Mouse (Mus musculus) thymus, adult 2 months (tissue): ENCODE measurements around the gene Pfdn2. TPM values are rescaled to one million over a fixed set of nuclear protein-coding genes. Genes with fewer than 3 reads are reported as not detected.

ENCODE experiments used
- DNase-seq: peaks from one replicate; pipeline ENCODE4 v3.0.0; 2021
- H3K27ac ChIP-seq: fragments of 200-500 bp; 2 replicates; pipeline ENCODE4 v1.5.1; 2012; ENCODE audit warnings: low read length, control low read depth; ENCODE audit not compliant: control insufficient read depth, insufficient read depth
- H3K27me3 ChIP-seq: fragments of 200-500 bp; 2 replicates; pipeline ENCODE4 v1.6.1; 2012; ENCODE audit warnings: mild to moderate bottlenecking, low read length, moderate library complexity, mixed read lengths; ENCODE audit not compliant: control insufficient read depth, insufficient read depth
- H3K36me3 ChIP-seq: fragments of 200-500 bp; 2 replicates; pipeline ENCODE4 v1.6.1; 2012; ENCODE audit warnings: mild to moderate bottlenecking, low read length, moderate library complexity; ENCODE audit not compliant: control insufficient read depth, insufficient read depth
- H3K4me1 ChIP-seq: fragments of 200-500 bp; replicated peaks from 2 replicates; pipeline ENCODE4 v1.6.1; 2012; ENCODE audit warnings: low read length; ENCODE audit not compliant: control insufficient read depth, insufficient read depth
- H3K4me3 ChIP-seq: fragments of 200-500 bp; 2 replicates; pipeline ENCODE4 v1.5.1; 2012; ENCODE audit warnings: mild to moderate bottlenecking, low read length, control low read depth, moderate library complexity; ENCODE audit not compliant: control insufficient read depth, insufficient read depth
- CTCF ChIP-seq: fragments of 200-500 bp; IDR thresholded peaks from 2 replicates; pipeline ENCODE4 v1.5.1; 2012; ENCODE audit warnings: mild to moderate bottlenecking, control low read depth, low read length, moderate library complexity, borderline replicate concordance; ENCODE audit not compliant: control insufficient read depth, poor library complexity, insufficient read depth; ENCODE audit errors: extremely low read depth
- POLR2A ChIP-seq: fragments of 200-500 bp; IDR thresholded peaks from 2 replicates; pipeline ENCODE4 v1.6.1; 2012; ENCODE audit warnings: mild to moderate bottlenecking, low read length, control low read depth, moderate library complexity; ENCODE audit not compliant: control insufficient read depth, poor library complexity, insufficient read depth; ENCODE audit errors: extremely low read depth
- WGBS: fragments of 180-500 bp; shearing (Covaris S2); methylation state at CpG from one replicate; pipeline ENCODE4 v1.1.7; 2018; 5-methylcytosine and 5-hydroxymethylcytosine counted together
- polyA plus RNA-seq: library from polyadenylated mRNA; depleted of rRNA; stranded (reverse); fragments of >200 nt; gene quantifications from 2 replicates; pipeline ENCODE4 v1.2.3, GENCODE M21; 2012

Pfdn2 gene
- polyA plus RNA-seq, 1 experiment: 16.6 TPM

DNA sequence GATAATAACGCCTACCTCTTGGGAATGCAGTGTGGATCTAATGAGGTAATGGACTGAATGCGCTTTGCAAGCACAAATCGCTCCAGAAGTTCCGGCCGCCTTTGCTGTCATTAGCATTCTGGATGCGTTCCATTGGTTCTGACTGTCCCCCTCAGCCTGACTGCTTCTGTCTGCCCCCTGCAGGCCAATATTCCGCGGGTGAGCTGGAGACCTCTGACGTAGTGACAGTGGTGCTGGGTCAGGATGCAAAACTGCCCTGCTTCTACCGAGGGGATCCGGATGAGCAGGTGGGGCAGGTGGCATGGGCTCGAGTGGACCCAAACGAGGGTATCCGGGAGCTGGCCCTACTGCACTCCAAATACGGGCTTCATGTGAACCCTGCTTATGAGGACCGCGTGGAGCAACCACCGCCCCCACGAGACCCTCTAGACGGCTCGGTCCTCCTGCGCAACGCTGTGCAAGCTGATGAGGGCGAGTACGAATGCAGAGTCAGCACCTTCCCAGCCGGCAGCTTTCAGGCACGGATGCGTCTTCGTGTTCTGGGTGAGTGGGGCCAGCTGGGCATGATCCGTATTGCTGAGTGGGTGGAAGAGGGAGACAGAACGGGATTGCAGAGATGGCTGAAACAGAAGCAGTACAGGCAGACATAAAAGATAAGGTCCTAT is 34.6 kb downstream of the Pfdn2 start:
- H3K27ac ChIP-seq: no peak overlapping the region
- no peak for TF ChIP-seq POLR2A
- TF ChIP-seq CTCF: peak; percentile 80
- no peaks in the 10 kb centered on the region; the same call in 1 of the 2 replicates for H3K27me3 ChIP-seq
- no peak overlapping the region for H3K4me3 ChIP-seq
- WGBS: 24% methylated on average over 31 of the region's 31 CpGs
- H3K4me1 ChIP-seq: peaks cover 4% of the 10 kb centered on the region
- peak; percentile 79 for DNase-seq
- no peaks in the 10 kb centered on the region for H3K36me3 ChIP-seq

DNA sequence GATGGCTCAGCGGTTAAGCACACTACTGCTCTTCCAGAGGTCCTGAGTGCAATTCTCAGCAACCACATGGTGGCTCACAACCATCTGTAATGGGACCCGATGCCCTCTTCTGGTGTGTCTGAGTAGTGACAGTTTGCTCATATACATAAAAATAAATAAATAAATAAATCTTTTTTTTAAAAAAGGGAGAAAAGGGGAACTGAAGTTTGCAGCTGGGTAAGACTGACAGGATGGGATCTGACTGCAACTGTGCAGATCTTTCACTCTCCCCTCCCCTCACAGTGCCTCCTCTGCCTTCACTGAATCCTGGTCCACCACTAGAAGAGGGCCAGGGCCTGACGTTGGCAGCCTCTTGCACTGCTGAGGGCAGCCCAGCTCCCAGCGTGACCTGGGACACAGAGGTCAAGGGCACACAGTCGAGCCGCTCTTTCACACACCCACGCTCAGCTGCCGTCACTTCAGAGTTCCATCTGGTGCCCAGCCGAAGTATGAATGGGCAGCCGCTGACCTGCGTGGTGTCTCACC is 36.7 kb downstream of the Pfdn2 start:
- TF ChIP-seq POLR2A: no peak
- TF ChIP-seq CTCF: no peak
- no peaks in the 10 kb centered on the region for H3K36me3 ChIP-seq
- 85% methylated on average over 11 of the region's 11 CpGs for WGBS
- H3K4me3 ChIP-seq: no peak overlapping the region
- H3K27me3 ChIP-seq: no peaks in the 10 kb centered on the region; the same call in 1 of the 2 replicates
- peaks cover 6% of the 10 kb centered on the region for H3K4me1 ChIP-seq
- no peak overlapping the region for H3K27ac ChIP-seq
- no peak for DNase-seq

GRCm38 (mm10) chr1:171384361-171384760 is 38.9 kb downstream of the Pfdn2 start:
- no peak for DNase-seq
- H3K4me3 ChIP-seq: no peak overlapping the region
- no peaks in the 10 kb centered on the region; the same call in 1 of the 2 replicates for H3K27me3 ChIP-seq
- no peak for TF ChIP-seq POLR2A
- H3K36me3 ChIP-seq: no peaks in the 10 kb centered on the region
- peaks cover 15% of the 10 kb centered on the region for H3K4me1 ChIP-seq
- H3K27ac ChIP-seq: no peak overlapping the region
- WGBS: 88% methylated on average over 9 of the region's 9 CpGs

DNA sequence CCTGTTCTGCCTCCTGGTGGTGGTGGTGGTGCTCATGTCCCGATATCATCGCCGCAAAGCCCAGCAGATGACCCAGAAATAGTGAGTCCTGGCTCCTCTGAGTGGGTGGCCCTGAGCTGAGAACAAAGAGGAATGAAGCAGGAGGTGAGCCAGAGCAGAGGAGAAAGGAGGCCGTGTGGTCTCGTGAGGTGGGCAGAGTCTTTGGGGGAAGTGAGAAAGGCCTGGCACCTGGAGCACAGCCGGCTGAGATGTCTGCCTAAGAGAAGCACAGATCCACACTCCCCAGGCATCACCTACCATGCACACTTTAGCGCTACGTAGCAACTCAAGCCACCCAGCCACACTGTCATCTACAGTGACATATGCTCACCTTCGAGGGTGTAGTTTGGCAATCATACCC is 39.7 kb downstream of the Pfdn2 start:
- no peaks in the 10 kb centered on the region for H3K36me3 ChIP-seq
- peaks cover 19% of the 10 kb centered on the region for H3K4me1 ChIP-seq
- no peak overlapping the region for H3K4me3 ChIP-seq
- H3K27me3 ChIP-seq: no peaks in the 10 kb centered on the region; the same call in 1 of the 2 replicates
- no peak for DNase-seq
- no peak overlapping the region for H3K27ac ChIP-seq
- TF ChIP-seq CTCF (no peak), POLR2A (no peak)
- 91% methylated on average over 9 of the region's 9 CpGs for WGBS

- Histone ChIP-seq H3K4me1 (peaks cover 28% of the 10 kb centered on the region), H3K36me3 (peaks cover under 1% of the 10 kb centered on the region; the same call in 1 of the 2 replicates), H3K27me3 (no peaks in the 10 kb centered on the region), H3K4me3 (no peak overlapping the region), H3K27ac (no peak overlapping the region)
- DNase-seq: peak; percentile 73
- 39% methylated on average over 6 of the region's 6 CpGs for WGBS
- TF ChIP-seq CTCF (peak; percentile 66; the same call in 1 of the 2 replicates), POLR2A (no peak)
These were observed 41.6 kb downstream of the Pfdn2 start for GRCm38 (mm10) chr1:171387099-171387498.

DNA sequence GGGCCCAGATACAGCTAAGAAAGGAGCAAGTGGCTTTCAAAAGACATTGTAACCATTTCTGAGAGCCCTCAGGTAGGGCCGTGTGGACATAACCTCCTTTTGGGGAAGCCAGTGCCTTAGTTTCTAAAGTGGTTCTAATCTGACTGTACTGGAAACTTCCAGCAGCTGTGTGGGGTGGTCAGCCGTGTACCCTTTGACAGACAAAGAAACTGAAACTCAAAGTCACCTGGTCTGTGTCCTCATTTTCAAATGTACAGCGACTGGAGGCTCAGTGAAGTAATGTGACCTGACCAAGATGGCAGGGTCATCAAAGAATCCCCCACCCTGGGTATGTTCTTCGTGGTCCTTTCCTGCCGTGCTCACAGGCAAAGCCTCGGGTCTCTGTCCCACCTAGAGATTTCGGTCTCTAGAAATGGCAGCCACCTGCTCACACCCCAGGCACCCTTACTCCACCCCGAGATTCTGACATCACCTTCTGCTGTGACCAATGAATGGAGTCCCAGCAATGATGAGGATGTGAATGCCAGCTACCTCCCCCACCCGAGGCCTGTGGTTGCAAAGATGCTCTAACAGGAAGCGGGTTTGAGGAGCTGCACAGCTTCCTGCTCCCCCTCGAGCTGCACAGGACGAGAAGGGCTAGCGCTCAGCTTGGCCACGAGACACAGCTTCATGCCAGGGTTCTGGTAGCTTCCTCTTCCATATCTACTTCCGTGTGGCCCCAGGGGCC is 43.1 kb downstream of the Pfdn2 start, which contains the start of gene Arhgap30:
Gene Arhgap30, plus strand, starts transcription at position 579 of the 727 bp plus-strand sequence.
- Histone ChIP-seq H3K27me3 (no peaks in the 10 kb centered on the region), H3K27ac (peak within 1 kb of the TSS; percentile 96), H3K4me3 (peak within 1 kb of the TSS; percentile 84), H3K36me3 (peaks cover 4% of the 10 kb centered on the region; the same call in 1 of the 2 replicates), H3K4me1 (peaks cover 31% of the 10 kb centered on the region)
- peak; percentile 92 for TF ChIP-seq POLR2A
- 0 out of 2 replicates have a peak, but pooled peaks have one; percentile 18 for TF ChIP-seq CTCF
- WGBS: 3% methylated on average over 15 of the region's 15 CpGs
- peak; percentile 93 for DNase-seq
